Mouse (Mus musculus) right cerebral cortex, postnatal 36 days (tissue): ENCODE data around the gene Dnajc17.

Experiments
- DNase-seq, 2 experiments: peaks; one replicate each; pipeline ENCODE4 v3.0.0; 2022; ENCODE audit warnings: low spot score in 2 of 2, mixed read lengths in 1 of 2

The Dnajc17 gene

DNA sequence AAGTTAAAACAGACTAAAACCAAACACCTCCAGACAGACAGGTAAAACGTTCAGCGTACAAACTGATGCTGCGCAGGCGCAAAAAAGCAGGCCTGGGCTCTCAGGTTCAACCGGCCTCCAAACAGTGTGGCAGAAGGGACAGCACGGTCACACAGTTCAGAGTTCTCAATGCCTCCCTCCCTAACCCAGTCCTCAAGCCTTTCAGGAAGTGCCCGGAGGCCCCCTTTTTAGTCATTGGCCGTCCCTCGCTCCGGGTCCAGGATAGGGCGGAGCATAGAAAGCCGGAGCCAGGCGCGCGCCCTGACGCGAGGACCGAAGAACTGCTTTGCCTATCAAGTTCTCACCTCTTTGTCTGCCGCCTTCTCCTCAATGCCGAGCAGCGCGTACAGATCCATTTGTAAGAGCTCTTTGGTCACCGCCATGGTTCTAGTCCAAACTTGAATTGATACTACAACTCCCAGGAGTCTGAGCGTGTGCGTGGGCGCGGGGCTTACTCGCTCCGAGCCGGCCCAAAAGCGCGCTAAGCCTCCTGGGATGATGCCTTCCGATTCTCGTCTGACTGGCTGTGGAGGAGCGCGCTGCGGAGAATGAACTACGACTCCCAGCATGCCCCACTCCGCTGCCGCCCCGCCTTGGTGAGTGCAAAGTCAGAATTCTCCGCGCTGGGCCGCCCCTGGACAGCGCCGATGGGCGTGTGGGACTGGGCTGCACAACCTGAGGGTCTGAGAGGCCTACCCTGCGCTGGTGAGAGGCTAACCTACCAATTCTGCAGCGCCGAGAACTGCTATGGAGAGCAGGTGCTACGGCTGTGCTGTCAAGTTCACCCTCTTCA lies at the start of gene Dnajc17, which contains the start of gene Zfyve19:
TSS of gene Dnajc17 (minus strand) at position 452 of the 832 bp plus-strand sequence.
TSS of gene Zfyve19 (plus strand) at position 274 of the 832 bp plus-strand sequence.
- peak; percentile 97 to 99 for DNase-seq

DNA sequence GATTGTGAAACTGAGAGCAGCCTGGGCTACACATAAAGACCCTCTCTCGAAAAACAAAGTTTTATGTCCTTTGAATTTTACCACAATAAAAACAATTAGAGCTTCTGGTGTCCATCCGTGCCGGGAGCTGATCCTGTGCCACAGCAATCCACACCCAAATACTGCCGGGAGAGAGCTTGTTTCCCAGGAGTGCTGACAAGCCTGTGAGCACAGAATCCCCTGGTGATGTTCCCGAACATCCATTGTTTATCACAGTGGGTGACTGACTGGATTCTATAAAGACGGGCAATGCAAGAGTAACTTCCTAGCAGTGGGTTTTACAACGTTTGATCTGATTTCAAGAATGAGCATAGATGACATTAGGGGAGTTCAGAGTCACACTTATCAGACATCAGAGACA lies 46.4 kb upstream of the Dnajc17 start:
- DNase-seq = no peak

DNA sequence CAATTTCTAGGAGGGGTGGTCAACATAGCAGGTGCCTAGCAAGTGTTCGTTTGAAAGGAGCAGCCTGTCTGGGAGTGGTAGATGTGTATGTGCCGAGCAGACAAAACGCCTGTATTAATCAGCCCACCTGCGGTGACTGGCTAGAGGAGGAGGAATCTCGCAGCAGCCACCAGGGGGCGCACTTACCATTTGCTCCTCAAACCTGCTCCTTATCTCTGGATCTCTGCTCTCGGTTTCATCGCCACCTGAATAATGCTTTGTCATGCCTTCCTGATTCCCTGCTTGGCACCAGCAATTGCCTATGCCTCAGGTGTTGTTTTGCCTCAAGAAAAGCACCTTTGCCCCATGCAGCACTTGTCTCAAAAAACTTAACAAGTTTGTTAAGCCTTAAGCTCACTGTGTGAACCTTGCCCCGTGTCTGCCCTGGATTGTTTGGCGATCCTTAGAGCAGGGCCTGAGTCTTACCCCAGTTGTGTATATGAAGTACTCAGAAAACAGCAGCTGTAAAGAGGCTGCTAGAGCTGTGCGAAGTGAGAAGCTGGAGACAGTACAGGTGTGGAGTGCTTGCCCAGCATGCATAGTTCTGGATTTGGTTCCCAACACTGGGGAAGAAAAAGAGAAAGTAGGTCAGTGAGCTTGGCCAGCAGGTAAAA lies 42.4 kb upstream of the Dnajc17 start:
- peak in 1 of 2 experiments; percentile 56 for DNase-seq

DNA sequence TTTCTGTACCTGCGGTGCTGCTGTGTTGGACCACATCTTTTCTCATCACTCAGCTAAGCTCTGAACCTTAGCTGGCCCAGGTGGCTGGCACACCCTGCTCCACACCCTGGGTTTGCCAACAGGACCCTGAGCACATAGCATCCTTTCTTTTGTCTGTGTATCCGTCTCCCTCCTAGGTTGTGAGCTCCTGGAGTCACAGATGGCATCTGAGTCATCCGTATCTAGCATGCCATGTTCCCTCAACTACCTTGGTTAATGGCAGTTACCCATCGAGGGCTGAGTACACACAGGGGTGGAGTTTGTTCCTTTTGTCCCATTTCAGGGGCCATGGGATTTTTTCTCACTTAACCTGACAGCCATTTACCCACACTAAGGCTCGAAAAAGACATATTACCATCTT lies 41.8 kb upstream of the Dnajc17 start:
- DNase-seq = no peak

DNA sequence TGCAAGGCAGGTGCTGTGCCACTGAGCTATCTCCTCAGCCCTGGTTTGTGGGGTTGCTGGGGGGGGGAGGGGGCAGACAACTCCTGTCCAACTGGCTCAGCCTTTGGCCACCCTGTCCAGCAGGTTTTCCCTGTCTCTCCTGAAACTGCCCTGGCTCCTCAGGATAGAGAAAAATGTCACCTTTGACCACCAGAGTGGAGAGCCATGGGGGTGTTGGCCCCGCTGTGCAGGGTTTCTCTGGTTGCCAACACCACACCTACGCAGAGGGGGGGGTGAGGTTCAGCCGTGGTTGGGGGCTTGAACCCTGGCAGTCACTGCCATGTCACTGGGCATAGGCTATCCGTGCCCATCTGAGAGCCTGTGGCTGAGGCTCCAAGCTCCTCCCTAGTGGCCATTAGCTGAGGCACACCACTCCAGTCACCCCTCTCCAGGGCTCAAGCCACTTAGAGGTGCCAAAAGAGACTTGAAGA lies 41.0 kb upstream of the Dnajc17 start:
- DNase-seq = no peak

- no peak for DNase-seq
These were observed 39.3 kb upstream of the Dnajc17 start for GRCm38 (mm10) chr2:119247904-119248303.

- no peak for DNase-seq
These were observed 36.7 kb upstream of the Dnajc17 start for GRCm38 (mm10) chr2:119245246-119245645.

DNA sequence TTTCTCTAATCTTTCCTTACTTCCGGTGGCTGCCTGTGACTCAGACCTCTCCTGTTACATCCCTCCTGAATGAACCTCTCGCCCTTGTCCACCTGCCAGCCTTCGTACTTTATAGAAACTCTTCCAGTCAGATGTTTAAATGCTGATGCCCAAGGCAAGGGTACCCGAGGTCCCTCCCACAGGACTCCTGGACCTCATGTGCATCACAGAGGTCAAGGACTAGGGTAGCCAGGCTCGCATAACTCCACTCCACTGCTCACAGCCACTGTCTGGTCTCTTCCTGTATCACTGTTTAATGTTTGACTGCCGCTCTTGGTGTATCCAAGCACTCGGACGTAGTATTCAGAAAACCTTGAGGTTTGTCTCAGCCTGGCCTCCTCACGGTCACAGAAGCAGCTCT lies 34.0 kb upstream of the Dnajc17 start:
- no peak for DNase-seq

DNA sequence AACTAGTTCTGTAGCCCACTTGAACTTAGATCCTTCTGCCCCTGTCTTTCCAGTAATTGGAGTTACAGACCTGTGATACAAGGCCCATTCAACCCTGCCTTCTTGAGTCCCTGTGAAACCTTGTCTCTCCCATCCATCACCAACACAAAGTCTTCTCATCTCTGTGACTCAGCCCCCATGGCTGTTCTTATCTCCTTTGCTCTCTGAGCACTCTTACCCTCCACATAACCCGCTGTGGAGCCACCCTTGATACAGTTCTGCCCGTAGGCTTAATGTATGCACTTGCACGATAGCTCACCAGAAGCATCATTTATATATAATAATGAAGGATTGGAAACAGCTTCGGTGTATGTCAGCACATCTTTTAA lies 32.2 kb upstream of the Dnajc17 start:
- no peak for DNase-seq

DNA sequence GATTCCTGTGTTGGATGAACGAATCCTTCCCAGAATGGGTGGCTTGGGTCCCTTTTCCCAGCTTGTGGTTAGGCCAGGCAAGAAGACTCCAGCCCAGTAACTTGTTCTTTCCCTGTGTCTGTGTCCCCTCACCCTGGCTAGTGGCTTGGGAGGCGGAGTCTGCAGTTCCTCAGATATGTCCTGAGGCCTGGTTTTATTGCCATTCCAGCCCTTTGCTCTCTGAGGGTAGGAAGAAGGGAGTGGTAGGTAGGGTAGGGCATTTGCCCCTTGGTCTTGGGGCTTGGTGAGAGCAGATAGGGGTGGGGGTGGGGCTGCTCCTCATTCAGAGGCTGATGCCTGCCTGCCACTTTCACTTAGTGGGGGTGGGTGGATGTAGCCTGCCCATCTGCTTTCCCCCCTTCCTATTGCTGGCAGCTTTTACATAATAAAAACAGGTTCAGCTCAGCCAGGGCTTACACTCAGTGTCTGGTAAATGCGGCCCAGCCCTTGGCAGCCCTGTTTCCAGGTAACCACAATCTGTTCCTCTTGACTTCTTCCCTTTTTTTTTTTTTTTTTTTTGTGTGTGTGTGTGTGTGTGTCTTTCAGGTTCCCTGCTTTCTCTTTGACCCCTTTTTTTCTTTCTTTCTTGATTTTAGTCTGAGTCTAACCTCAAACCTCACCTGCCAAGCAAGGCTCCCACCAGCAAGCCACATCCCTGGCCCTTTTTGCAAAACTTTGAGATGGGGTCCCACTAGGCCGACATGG lies 31.7 kb upstream of the Dnajc17 start:
- no peak for DNase-seq

- DNase-seq = no peak
These were observed 30.1 kb upstream of the Dnajc17 start for GRCm38 (mm10) chr2:119238671-119239070.

- no peak for DNase-seq
These were observed 29.3 kb upstream of the Dnajc17 start for GRCm38 (mm10) chr2:119237871-119238220.

- DNase-seq = no peak
These were observed 28.7 kb upstream of the Dnajc17 start, which contains the start of gene Spint1 for GRCm38 (mm10) chr2:119237210-119237870. Gene Spint1, plus strand, starts transcription at chr2:119237362.

DNA sequence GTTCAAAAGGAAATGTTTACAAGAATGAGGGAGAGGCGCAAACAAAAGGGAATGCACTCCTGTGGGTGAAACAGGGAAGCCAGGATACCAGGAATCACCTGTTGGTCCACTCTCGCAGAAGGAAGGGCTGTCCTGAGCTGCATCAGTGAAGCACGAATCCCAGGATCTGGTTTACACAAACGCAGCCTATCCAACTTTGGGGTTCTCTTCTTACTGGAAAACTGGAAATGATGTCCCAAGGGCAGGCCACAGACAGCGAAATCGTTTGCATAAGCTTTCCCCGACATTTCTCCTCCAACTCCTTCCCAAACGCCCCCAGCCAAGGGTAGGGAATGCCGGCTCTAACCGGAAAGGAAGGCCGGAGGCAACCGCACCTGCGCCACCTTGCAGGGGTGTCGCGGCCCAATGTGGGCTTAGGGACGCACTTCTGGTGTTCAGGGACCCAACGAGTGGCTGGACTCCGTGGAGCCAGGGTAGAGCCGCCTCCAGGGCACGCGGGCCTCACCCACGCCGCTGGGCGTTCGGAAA lies 28.2 kb upstream of the Dnajc17 start:
- no peak for DNase-seq

DNA sequence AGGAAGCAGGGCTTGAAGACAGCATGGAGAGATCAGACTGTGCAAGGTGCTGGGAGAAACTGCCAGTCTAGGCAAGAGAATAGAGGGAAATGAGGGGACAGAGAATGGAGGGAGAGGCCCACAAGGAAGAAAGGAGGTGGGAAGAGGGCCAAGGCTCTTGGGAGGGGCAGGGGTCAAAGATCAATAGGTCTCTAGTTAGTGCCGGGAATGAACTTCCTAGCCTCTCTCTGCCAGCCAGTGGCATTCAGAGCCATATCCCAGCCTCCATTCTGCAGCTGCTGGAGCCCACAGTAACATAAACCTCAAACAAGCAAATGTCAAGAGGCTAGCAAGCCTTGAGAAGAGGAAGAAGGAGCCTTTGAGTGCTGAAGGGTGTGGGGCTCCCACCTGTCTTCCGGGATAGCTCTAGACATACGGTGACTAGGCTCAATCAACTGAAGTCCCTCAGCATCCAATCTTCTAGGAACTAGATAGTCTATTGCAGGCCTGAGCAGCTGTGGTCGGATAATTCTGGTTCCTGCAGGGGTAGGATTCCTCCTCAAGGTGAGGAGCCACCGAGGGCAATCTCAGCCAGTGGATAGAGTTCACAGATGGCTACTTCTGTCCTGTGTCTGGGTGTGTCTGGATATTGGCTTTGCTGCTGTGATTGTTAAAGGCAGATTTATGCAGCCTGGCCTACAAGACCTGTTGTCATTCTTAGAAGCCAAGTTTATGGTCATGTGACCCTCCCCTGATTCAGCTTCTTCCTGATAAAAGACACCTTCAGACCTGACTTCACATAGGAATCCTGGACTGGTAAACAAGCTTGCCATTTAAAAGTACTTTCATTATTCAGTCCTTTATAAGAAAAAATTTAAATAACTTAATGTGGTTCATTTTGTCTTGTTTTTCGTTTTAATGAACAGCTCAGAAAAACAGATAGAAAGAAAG lies 21.4 kb upstream of the Dnajc17 start, which contains the start of gene Ppp1r14d:
TSS of gene Ppp1r14d (minus strand) at position 132 of the 930 bp plus-strand sequence.
- DNase-seq = no peak

GRCm38 (mm10) chr2:119209176-119209507 lies 547 bp upstream of the Dnajc17 start:
- DNase-seq = no peak

GRCm38 (mm10) chr2:119207961-119208343 lies 643 bp downstream of the Dnajc17 start:
- DNase-seq = no peak

DNA sequence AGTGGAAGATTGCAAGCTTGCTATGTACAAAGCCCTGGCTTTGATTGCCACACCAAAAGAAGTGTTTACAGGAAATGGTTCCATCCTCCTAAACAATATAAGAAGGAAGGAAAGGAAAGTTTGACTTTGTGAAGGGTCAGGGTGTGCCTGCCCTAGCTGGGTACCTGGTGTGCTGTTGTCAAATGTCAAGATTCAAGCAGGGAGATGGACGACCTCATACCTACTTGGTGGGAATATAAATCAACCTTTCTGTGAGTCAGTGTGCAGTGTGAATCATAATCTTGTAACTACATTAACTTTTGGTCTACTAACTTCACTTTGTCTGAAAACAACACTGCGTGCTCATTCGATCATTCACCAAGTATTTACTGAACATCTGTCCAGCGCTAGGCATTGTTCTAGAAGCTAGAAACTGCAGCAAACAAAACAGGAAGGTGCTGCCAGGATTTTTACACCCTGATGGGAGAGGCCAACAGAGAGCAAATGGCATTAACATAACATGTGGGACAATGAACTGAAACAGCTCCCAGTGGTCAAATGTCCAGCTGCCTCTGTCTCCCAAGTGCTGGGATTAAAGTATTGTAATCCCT lies 4.6 kb downstream of the Dnajc17 start:
- DNase-seq = no peak

- no peak for DNase-seq
These were observed 5.6 kb downstream of the Dnajc17 start for GRCm38 (mm10) chr2:119202914-119203453.

- DNase-seq = no peak
These were observed 9.7 kb downstream of the Dnajc17 start for GRCm38 (mm10) chr2:119198934-119199333.
